1 mouse cellular context compared by ENCODE assay signal in genomic region chr1:55179917-55180566, GRCm38 (mm10).
TF ChIP-seq lines count a peak whose summit lies in the region.

No protein-coding gene starts in this region.

TF ChIP-seq in MEL, 35 proteins besides CTCF, POLR2A, EP300 and RAD21:
- no peak for TF ChIP-seq MAFK (IDR thresholded peaks at IDR 0.05; ENCODE audit: borderline replicate concordance, low read depth, low read length)
- no peak for TF ChIP-seq CHD1 (IDR thresholded peaks at IDR 0.05; ENCODE audit: low read depth, low read length)
- no peak for TF ChIP-seq SIN3A (IDR thresholded peaks at IDR 0.05; ENCODE audit: low read length)
- TF ChIP-seq NRF1 (IDR thresholded peaks at IDR 0.05; ENCODE audit: insufficient read depth, low read depth, low read length, poor library complexity, severe bottlenecking), result no peak
- no peak for TF ChIP-seq ZNF384 (IDR thresholded peaks at IDR 0.05; ENCODE audit: low read depth, low read length)
- no peak for TF ChIP-seq POLR2AphosphoS2 (IDR thresholded peaks at IDR 0.05; ENCODE audit: low read length)
- no peak for TF ChIP-seq POLR2AphosphoS5 (IDR thresholded peaks at IDR 0.05; ENCODE audit: borderline replicate concordance, low read depth, low read length)
